Mouse (Mus musculus) embryonic facial prominence, embryonic 11.5 days (tissue): ENCODE measurements around the gene Nap1l1. TPM values are rescaled to one million over a fixed set of nuclear protein-coding genes. Genes with fewer than 3 reads are reported as not detected.
"Not testable (repeated sequence)": the region's sequence is repeated elsewhere in the genome, so short reads cannot be mapped to it uniquely, and the experiment has no call there.

Experiments
- ATAC-seq: fragments of 200-750 bp; cut with Nextera tagmentation; replicated peaks from 2 replicates; pipeline ENCODE4 v1.8.0; 2017; ENCODE audit warnings: low read depth; ENCODE audit not compliant: insufficient number of reproducible peaks, low FRiP score, low TSS enrichment
- DNase-seq: peaks from one replicate; pipeline ENCODE4 v3.0.0-alpha.2; 2015; ENCODE audit warnings: low spot score
- H3K27ac ChIP-seq: fragments of 300-500 bp; sonication (generic); replicated peaks from 2 replicates; pipeline ENCODE4 v1.5.1; 2014; ENCODE audit warnings: mild to moderate bottlenecking, low read depth, low read length, control low read depth
- H3K27me3 ChIP-seq: fragments of 300-500 bp; sonication (generic); 2 replicates; pipeline ENCODE4 v1.6.1; 2014; ENCODE audit warnings: mild to moderate bottlenecking, low read length, moderate library complexity, mixed read lengths; ENCODE audit not compliant: control insufficient read depth, insufficient read depth
- H3K36me3 ChIP-seq: fragments of 300-500 bp; sonication (generic); replicated peaks from 2 replicates; pipeline ENCODE4 v1.6.1; 2014; ENCODE audit warnings: low read depth, mild to moderate bottlenecking, low read length, moderate library complexity, mixed read lengths; ENCODE audit not compliant: control insufficient read depth, insufficient read depth
- H3K4me1 ChIP-seq: fragments of 300-500 bp; sonication (generic); 2 replicates; pipeline ENCODE4 v1.6.1; 2014; ENCODE audit warnings: low read length, mixed read lengths; ENCODE audit not compliant: control insufficient read depth, insufficient read depth
- H3K4me2 ChIP-seq: fragments of 300-500 bp; sonication (generic); 2 replicates; pipeline ENCODE4 v1.6.1; 2014; ENCODE audit warnings: low read depth, mild to moderate bottlenecking, control low read depth, low read length, moderate library complexity
- H3K4me3 ChIP-seq: fragments of 300-500 bp; sonication (generic); 2 replicates; pipeline ENCODE4 v1.5.1; 2014; ENCODE audit warnings: low read depth, low read length, control low read depth
- H3K9ac ChIP-seq: fragments of 300-500 bp; sonication (generic); replicated peaks from 2 replicates; pipeline ENCODE4 v1.6.1; 2014; ENCODE audit warnings: mild to moderate bottlenecking, control low read depth, low read length
- H3K9me3 ChIP-seq: fragments of 300-500 bp; sonication (generic); replicated peaks from 2 replicates; pipeline ENCODE4 v1.6.1; 2016; ENCODE audit warnings: mild to moderate bottlenecking, low read length, inconsistent platforms, mixed read lengths; ENCODE audit not compliant: control insufficient read depth
- WGBS: fragments of 180-500 bp; shearing (Covaris S2); extraction: QIAGEN DNeasy Blood & Tissue Kit; methylation state at CpG from one replicate; pipeline ENCODE4 v1.1.7; 2014; 5-methylcytosine and 5-hydroxymethylcytosine counted together
- polyA plus RNA-seq: library from polyadenylated mRNA; unstranded; fragments of >200 nt; fragmentation: Nextera tagmentation; extraction: Ambion mirVana; gene quantifications from 2 replicates; pipeline ENCODE4 v1.2.1, GENCODE M21; 2014

Nap1l1 gene
- polyA plus RNA-seq, 1 experiment from 2014 or later = 443 TPM

GRCm38 (mm10) chr10:111488793-111489192, 15.8 kb downstream of the Nap1l1 start:
- 80% methylated on average over 2 of the region's 2 CpGs for WGBS
- no peak for ATAC-seq
- Histone ChIP-seq H3K27ac (no peak overlapping the region), H3K9me3 (no peaks in the 10 kb centered on the region), H3K4me3 (no peak overlapping the region), H3K36me3 (peaks cover 11% of the 10 kb centered on the region), H3K27me3 (no peaks in the 10 kb centered on the region), H3K4me1 (no peaks in the 10 kb centered on the region), H3K9ac (no peak overlapping the region), H3K4me2 (no peak overlapping the region)
- DNase-seq = no peak

GRCm38 (mm10) chr10:111490079-111490478, 17.1 kb downstream of the Nap1l1 start:
- H3K36me3 ChIP-seq, H3K4me2 ChIP-seq, H3K4me3 ChIP-seq, H3K27me3 ChIP-seq, DNase-seq, ATAC-seq, H3K9ac ChIP-seq, H3K27ac ChIP-seq, H3K9me3 ChIP-seq, H3K4me1 ChIP-seq: not testable (repeated sequence)
- 90% methylated on average over 4 of the region's 4 CpGs for WGBS

GRCm38 (mm10) chr10:111495888-111496287, 22.9 kb downstream of the Nap1l1 start:
- H3K4me2 ChIP-seq = no peak overlapping the region
- 91% methylated on average over 7 of the region's 7 CpGs for WGBS
- H3K9me3 ChIP-seq = no peaks in the 10 kb centered on the region
- no peak overlapping the region for H3K4me3 ChIP-seq
- H3K36me3 ChIP-seq = peaks cover 3% of the 10 kb centered on the region
- no peak overlapping the region for H3K9ac ChIP-seq
- DNase-seq = no peak
- no peaks in the 10 kb centered on the region for H3K27me3 ChIP-seq
- no peak overlapping the region for H3K27ac ChIP-seq
- no peaks in the 10 kb centered on the region for H3K4me1 ChIP-seq
- no peak for ATAC-seq

- H3K4me2 ChIP-seq = no peak overlapping the region
- DNase-seq (no peak), ATAC-seq (no peak)
- H3K9me3 ChIP-seq = no peaks in the 10 kb centered on the region
- H3K9ac ChIP-seq = no peak overlapping the region
- WGBS = 67% methylated on average over 6 of the region's 6 CpGs
- H3K27me3 ChIP-seq = no peaks in the 10 kb centered on the region
- no peak overlapping the region for H3K27ac ChIP-seq
- no peak overlapping the region for H3K4me3 ChIP-seq
- H3K36me3 ChIP-seq = no peaks in the 10 kb centered on the region; the same call in none of the 2 replicates
- H3K4me1 ChIP-seq = no peaks in the 10 kb centered on the region
Measured at GRCm38 (mm10) chr10:111499892-111500291, 26.9 kb downstream of the Nap1l1 start.

GRCm38 (mm10) chr10:111503071-111503470, 30.0 kb downstream of the Nap1l1 start:
- Histone ChIP-seq H3K9ac (no peak overlapping the region), H3K4me1 (no peaks in the 10 kb centered on the region), H3K36me3 (no peaks in the 10 kb centered on the region; the same call in 1 of the 2 replicates), H3K9me3 (no peaks in the 10 kb centered on the region), H3K27me3 (no peaks in the 10 kb centered on the region), H3K27ac (no peak overlapping the region), H3K4me2 (no peak overlapping the region), H3K4me3 (no peak overlapping the region)
- 1% methylated on average over 3 of the region's 3 CpGs for WGBS
- peak; percentile 86 for DNase-seq
- no peak for ATAC-seq

- no peaks in the 10 kb centered on the region for H3K4me1 ChIP-seq
- H3K27me3 ChIP-seq = no peaks in the 10 kb centered on the region
- no peaks in the 10 kb centered on the region for H3K36me3 ChIP-seq
- H3K4me2 ChIP-seq = no peak overlapping the region
- no peaks in the 10 kb centered on the region for H3K9me3 ChIP-seq
- no peak overlapping the region for H3K4me3 ChIP-seq
- no peak overlapping the region for H3K27ac ChIP-seq
- no peak overlapping the region for H3K9ac ChIP-seq
- WGBS = 39% methylated on average over 10 of the region's 10 CpGs
- ATAC-seq (no peak), DNase-seq (no peak)
Measured at GRCm38 (mm10) chr10:111503716-111504115, 30.7 kb downstream of the Nap1l1 start.

GRCm38 (mm10) chr10:111504606-111505005, 31.6 kb downstream of the Nap1l1 start:
- no peak for ATAC-seq

GRCm38 (mm10) chr10:111505406-111505805, 32.4 kb downstream of the Nap1l1 start:
- WGBS = 49% methylated on average over 7 of the region's 7 CpGs
- H3K27ac ChIP-seq = no peak overlapping the region
- no peaks in the 10 kb centered on the region for H3K27me3 ChIP-seq
- no peak overlapping the region for H3K9ac ChIP-seq
- no peaks in the 10 kb centered on the region for H3K4me1 ChIP-seq
- no peak overlapping the region for H3K4me3 ChIP-seq
- no peaks in the 10 kb centered on the region for H3K36me3 ChIP-seq
- ATAC-seq = no peak
- H3K9me3 ChIP-seq = no peaks in the 10 kb centered on the region
- peak overlapping the region; percentile 56; the same call in 1 of the 2 replicates for H3K4me2 ChIP-seq
- DNase-seq = no peak

More at GRCm38 (mm10) chr10:111504606-111505005, 31.6 kb downstream of the Nap1l1 start:
- Histone ChIP-seq H3K9me3 (no peaks in the 10 kb centered on the region), H3K4me3 (no peak overlapping the region), H3K27me3 (no peaks in the 10 kb centered on the region), H3K36me3 (no peaks in the 10 kb centered on the region), H3K27ac (no peak overlapping the region), H3K9ac (no peak overlapping the region), H3K4me2 (no peak overlapping the region), H3K4me1 (no peaks in the 10 kb centered on the region)
- 72% methylated on average over 1 of the region's 1 CpGs for WGBS
- no peak for DNase-seq
